ENCODE assay signal across 9 mouse cellular contexts in the genomic region with DNA sequence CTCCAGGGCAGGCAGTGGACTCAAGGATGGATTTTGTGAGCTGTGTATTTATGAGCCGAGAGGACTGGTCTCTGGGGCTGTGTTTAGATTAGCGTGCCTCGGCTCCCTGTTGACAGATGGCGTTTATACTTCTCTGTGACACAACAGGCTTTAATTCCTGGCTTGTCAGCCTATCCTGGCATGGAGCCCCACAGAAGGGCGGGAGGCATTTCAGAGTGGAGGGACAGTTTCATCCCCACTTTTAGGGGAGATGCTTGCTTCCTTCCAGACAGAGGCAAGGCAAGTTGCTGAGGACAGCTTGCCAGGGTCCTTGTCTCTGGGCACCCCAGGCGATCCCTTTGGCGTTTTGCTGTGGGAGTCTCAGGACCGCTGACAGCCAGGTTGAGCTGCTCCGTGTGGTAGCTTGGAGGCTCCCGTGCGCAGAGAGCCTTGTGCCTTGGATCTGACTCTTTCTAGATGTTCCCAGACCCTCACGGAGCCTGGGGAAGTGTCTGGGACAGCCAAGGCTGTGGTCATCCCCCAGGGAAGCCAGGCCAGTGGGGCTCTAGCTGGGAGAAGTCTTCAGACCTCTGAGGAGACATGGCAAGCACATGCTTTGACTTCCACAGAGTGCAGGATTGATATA. TPM values are rescaled to one million over a fixed set of nuclear protein-coding genes. Genes with fewer than 3 reads are reported as not detected.
DNase-seq lines count a peak whose midpoint lies in the region; ATAC-seq lines count a peak whose summit lies in the region.
"Had no signal": no experiment of that assay in that cellular context is flagged by ENCODE, and none has a peak within 500 bp of the region (broad histone marks: within the 10 kb centered on the region; RNA-seq: fewer than 3 reads in every experiment).

No protein-coding gene starts in this region.

- no peaks in the 10 kb centered on the region for H3K36me3 ChIP-seq in limb, embryonic 10.5 days
- H3K36me3 ChIP-seq in hindbrain, embryonic 11.5 days (ENCODE audit: control insufficient read depth, insufficient read depth, low read length) = no peaks in the 10 kb centered on the region

- no peak overlapping the region for H3K9ac ChIP-seq in hindbrain, embryonic 11.5 days (ENCODE audit: low read depth, low read length)

- H3K27me3 ChIP-seq in limb, embryonic 10.5 days (ENCODE audit: low read depth, poor library complexity, severe bottlenecking) = 0 out of 2 replicates have a peak, but pooled peaks cover 12% of the 10 kb centered on the region
- no peaks in the 10 kb centered on the region for H3K27me3 ChIP-seq in hindbrain, embryonic 11.5 days (ENCODE audit: control insufficient read depth, insufficient read depth, low read length)

- peak; percentile 38 for DNase-seq in gastrocnemius, postnatal 10 days
- no peak for DNase-seq in gastrocnemius, adult 18-20 months (ENCODE audit: low spot score)
- peak; percentile 20 for DNase-seq in urinary bladder, postnatal 25 days (ENCODE audit: low spot score)
- DNase-seq in urinary bladder, postnatal 10 days (ENCODE audit: low spot score) = no peak
- DNase-seq in limb, embryonic 10.5 days (ENCODE audit: low spot score) = no peak
- DNase-seq in yolk sac, embryonic 10.5 days (ENCODE audit: low spot score) = peak; percentile 23
- no peak for DNase-seq in hindbrain, embryonic 11.5 days (ENCODE audit: low spot score)
- DNase-seq in gastrocnemius, adult 8-10 months (ENCODE audit: low spot score in 2 of 2) = no peak

- H3K4me2 ChIP-seq in hindbrain, embryonic 11.5 days (replicated peaks; ENCODE audit: low read depth, low read length) = no peak overlapping the region

- ATAC-seq in hindbrain, embryonic 11.5 days (ENCODE audit: low FRiP score) = no peak

- H3K27ac ChIP-seq in limb, embryonic 10.5 days = 0 out of 2 replicates have a peak overlapping the region, but pooled peaks have one; percentile 15
- no peak overlapping the region for H3K27ac ChIP-seq in hindbrain, embryonic 11.5 days (ENCODE audit: low read depth, low read length)

- 50% methylated on average over 12 of the region's 12 CpGs for WGBS in limb, embryonic 10.5 days
- WGBS in hindbrain, embryonic 11.5 days = 66% methylated on average over 12 of the region's 12 CpGs

- H3K9me3 ChIP-seq in limb, embryonic 10.5 days (replicated peaks) = no peaks in the 10 kb centered on the region
- no peaks in the 10 kb centered on the region for H3K9me3 ChIP-seq in hindbrain, embryonic 11.5 days (ENCODE audit: control insufficient read depth, low read length)
- H3K9me3 ChIP-seq: megakaryocyte, embryonic 14.5 days had no signal

- peaks cover 60% of the 10 kb centered on the region for H3K4me1 ChIP-seq in limb, embryonic 10.5 days
- H3K4me1 ChIP-seq in hindbrain, embryonic 11.5 days (replicated peaks; ENCODE audit: control insufficient read depth, insufficient read depth, low read length) = no peaks in the 10 kb centered on the region

- no peak overlapping the region for H3K4me3 ChIP-seq in limb, embryonic 10.5 days
- H3K4me3 ChIP-seq in hindbrain, embryonic 11.5 days (ENCODE audit: low read depth, low read length) = no peak overlapping the region
- H3K4me3 ChIP-seq: megakaryocyte, embryonic 14.5 days had no signal

RNA-seq across cellular contexts. Expression of gene Hmcn2, which starts 23.6 kb away (rescaled TPM):
- 10 to 100 TPM; 38.8 to 50.5 TPM for total RNA-seq in gastrocnemius, postnatal 10 days (2021)
- 10 to 100 TPM; 25.9 to 30.7 TPM for total RNA-seq in gastrocnemius, adult 18-20 months (2021)
- polyA plus RNA-seq in limb, embryonic 10.5 days (2016; fragmentation: Nextera tagmentation; extraction: Ambion mirVana) = 0.19 TPM in 1 of 2 replicates, not detected in the other
- polyA plus RNA-seq in hindbrain, embryonic 11.5 days (2014; fragmentation: Nextera tagmentation; extraction: Ambion mirVana) = 0.08 TPM in 1 of 2 replicates, not detected in the other
- total RNA-seq in gastrocnemius, adult 8-10 months (2022) = 10 to 100 TPM; 14.5 to 18.4 (median 17.5) TPM

Comparison
In these comparisons a context has a peak if more than half of its experiments do, and no peak if none do; other contexts are left out.
1. DNase-seq: peak in gastrocnemius, postnatal 10 days (single experiment), urinary bladder, postnatal 25 days (single experiment) and yolk sac, embryonic 10.5 days (single experiment); none in gastrocnemius, adult 18-20 months (single experiment), urinary bladder, postnatal 10 days (single experiment), limb, embryonic 10.5 days (single experiment), hindbrain, embryonic 11.5 days (single experiment) and gastrocnemius, adult 8-10 months (0 of 2).